Mouse (Mus musculus): ENCODE results near the gene Epha7.

Gene Epha7

GRCm38 (mm10) chr4:28812691-28813289 lies at the start of gene Epha7:
TSS of gene Epha7 (plus strand) at chr4:28813131.
- DNase-seq (ENCODE audit: low spot score) = peak; percentile 98

GRCm38 (mm10) chr4:28783961-28784360 lies 29.0 kb upstream of the Epha7 start:
- DNase-seq (ENCODE audit: low spot score) = no peak

GRCm38 (mm10) chr4:28808800-28809199 lies 4.1 kb upstream of the Epha7 start:
- no peak for DNase-seq (ENCODE audit: low spot score)

- DNase-seq (ENCODE audit: low spot score) = no peak
Measured at GRCm38 (mm10) chr4:28809703-28810102, 3.2 kb upstream of the Epha7 start.

GRCm38 (mm10) chr4:28813551-28814475 lies 882 bp downstream of the Epha7 start:
- peak; percentile 50 for DNase-seq (ENCODE audit: low spot score)

- DNase-seq (ENCODE audit: low spot score) = no peak
Measured at GRCm38 (mm10) chr4:28814476-28814815, 1.5 kb downstream of the Epha7 start.

- peak; percentile 53 for DNase-seq (ENCODE audit: low spot score)
Measured at GRCm38 (mm10) chr4:28814816-28815620, 2.1 kb downstream of the Epha7 start.

- no peak for DNase-seq (ENCODE audit: low spot score)
Measured at GRCm38 (mm10) chr4:28815621-28815920, 2.6 kb downstream of the Epha7 start.

GRCm38 (mm10) chr4:28823616-28824015 lies 10.7 kb downstream of the Epha7 start:
- DNase-seq (ENCODE audit: low spot score) = no peak

- no peak for DNase-seq (ENCODE audit: low spot score)
Measured at GRCm38 (mm10) chr4:28824616-28825015, 11.7 kb downstream of the Epha7 start.

- no peak for DNase-seq (ENCODE audit: low spot score)
Measured at GRCm38 (mm10) chr4:28837669-28838068, 24.7 kb downstream of the Epha7 start.

- no peak for DNase-seq (ENCODE audit: low spot score)
Measured at GRCm38 (mm10) chr4:28846311-28846710, 33.4 kb downstream of the Epha7 start.

GRCm38 (mm10) chr4:28850388-28850787 lies 37.5 kb downstream of the Epha7 start:
- DNase-seq (ENCODE audit: low spot score) = no peak

GRCm38 (mm10) chr4:28862845-28863666 lies 50.1 kb downstream of the Epha7 start:
- DNase-seq (ENCODE audit: low spot score) = no peak

GRCm38 (mm10) chr4:28866411-28866810 lies 53.5 kb downstream of the Epha7 start:
- no peak for DNase-seq (ENCODE audit: low spot score)

GRCm38 (mm10) chr4:28871615-28872014 lies 58.7 kb downstream of the Epha7 start:
- DNase-seq (ENCODE audit: low spot score) = no peak

GRCm38 (mm10) chr4:28881271-28882044 lies 68.5 kb downstream of the Epha7 start:
- DNase-seq (ENCODE audit: low spot score) = no peak

GRCm38 (mm10) chr4:28889630-28890029 lies 76.7 kb downstream of the Epha7 start:
- no peak for DNase-seq (ENCODE audit: low spot score)

GRCm38 (mm10) chr4:28890102-28890501 lies 77.2 kb downstream of the Epha7 start:
- no peak for DNase-seq (ENCODE audit: low spot score)

- DNase-seq (ENCODE audit: low spot score) = no peak
Measured at GRCm38 (mm10) chr4:28895480-28895879, 82.5 kb downstream of the Epha7 start.

GRCm38 (mm10) chr4:28899373-28899772 lies 86.4 kb downstream of the Epha7 start:
- no peak for DNase-seq (ENCODE audit: low spot score)
